Mouse (Mus musculus) myocyte (in vitro differentiated cells): Measurements from ENCODE around the gene Coro2a. TPM values are rescaled to one million over a fixed set of nuclear protein-coding genes. Genes with fewer than 3 reads are reported as not detected.

Experiments
- H3K27me3 ChIP-seq: one replicate; pipeline ENCODE4 v1.6.1; 2011; ENCODE audit not compliant: control insufficient read depth, insufficient read depth, insufficient read length
- H3K36me3 ChIP-seq: one replicate; pipeline ENCODE4 v1.6.1; 2011; ENCODE audit not compliant: control insufficient read depth, insufficient read depth
- H3K4me2 ChIP-seq: one replicate; pipeline ENCODE4 v1.6.1; 2011; ENCODE audit warnings: low read depth, control low read depth
- H3K4me3 ChIP-seq: one replicate; pipeline ENCODE4 v1.5.1; 2011; ENCODE audit warnings: mild to moderate bottlenecking, control low read depth, moderate library complexity
- H3K79me2 ChIP-seq: one replicate; pipeline ENCODE4 v1.6.1; 2011; ENCODE audit not compliant: control insufficient read depth, insufficient read depth
- H3ac ChIP-seq: one replicate; pipeline ENCODE4 v1.6.1; 2011; ENCODE audit not compliant: control insufficient read depth, insufficient read length
- CEBPB ChIP-seq: IDR thresholded peaks from 2 replicates; pipeline ENCODE4 v1.6.1; 2011; ENCODE audit warnings: mild to moderate bottlenecking, moderate library complexity; ENCODE audit not compliant: poor library complexity, insufficient read depth, severe bottlenecking
- E2F4 ChIP-seq: IDR thresholded peaks from one replicate; pipeline ENCODE4 v1.6.1; 2011; ENCODE audit warnings: mild to moderate bottlenecking, control low read depth, moderate library complexity; ENCODE audit not compliant: insufficient read depth
- MAX ChIP-seq: IDR thresholded peaks from one replicate; pipeline ENCODE4 v1.6.1; 2011; ENCODE audit warnings: low read depth, mild to moderate bottlenecking, control low read depth
- MYOD1 ChIP-seq, 3 experiments: IDR thresholded peaks; one replicate each; pipeline ENCODE4 v1.6.1; 2011; ENCODE audit warnings: control low read depth in 2 of 3, low read depth in 2 of 3, mild to moderate bottlenecking in 2 of 3, moderate library complexity in 1 of 3; ENCODE audit not compliant: insufficient read length in 2 of 3, control insufficient read depth in 1 of 3
- MYOG ChIP-seq, 3 experiments: IDR thresholded peaks; one replicate each; pipeline ENCODE4 v1.6.1; 2011; ENCODE audit warnings: control low read depth in 2 of 3, low read depth in 2 of 3, mild to moderate bottlenecking in 2 of 3; ENCODE audit not compliant: insufficient read length in 2 of 3, control insufficient read depth in 1 of 3, insufficient read depth in 1 of 3
- POLR2A ChIP-seq: IDR thresholded peaks from one replicate; pipeline ENCODE4 v1.6.1; 2011; ENCODE audit warnings: low read depth, mild to moderate bottlenecking, control low read depth, moderate library complexity; ENCODE audit not compliant: insufficient read length
- POLR2AphosphoS2 ChIP-seq: IDR thresholded peaks from one replicate; pipeline ENCODE4 v1.6.1; 2011; ENCODE audit warnings: low read depth, control low read depth; ENCODE audit not compliant: insufficient read length
- REST ChIP-seq: IDR thresholded peaks from one replicate; pipeline ENCODE4 v1.6.1; 2011; ENCODE audit warnings: mild to moderate bottlenecking, control low read depth, moderate library complexity; ENCODE audit not compliant: insufficient read depth, insufficient read length
- SRF ChIP-seq: IDR thresholded peaks from one replicate; pipeline ENCODE4 v1.6.1; 2011; ENCODE audit warnings: low read depth; ENCODE audit not compliant: control insufficient read depth, insufficient read length
- TCF12 ChIP-seq: IDR thresholded peaks from one replicate; pipeline ENCODE4 v1.6.1; 2011; ENCODE audit warnings: mild to moderate bottlenecking, control low read depth; ENCODE audit not compliant: poor library complexity, insufficient read depth, severe bottlenecking
- TCF3 ChIP-seq: IDR thresholded peaks from one replicate; pipeline ENCODE4 v1.6.1; 2011; ENCODE audit warnings: low read depth, control low read depth; ENCODE audit not compliant: insufficient read length
- USF1 ChIP-seq: IDR thresholded peaks from one replicate; pipeline ENCODE4 v1.6.1; 2011; ENCODE audit warnings: low read depth, mild to moderate bottlenecking, control low read depth, moderate library complexity
- polyA plus RNA-seq: library from polyadenylated mRNA; unstranded; fragments of >200 nt; fragmentation: generic; extraction: Trizol; gene quantifications from one replicate; pipeline ENCODE4 v1.2.1, GENCODE M21; 2012; ENCODE audit warnings: missing spikeins

The Coro2a gene
- polyA plus RNA-seq, 1 experiment: 0.30 TPM

- TF ChIP-seq MYOD1 (IDR thresholded peaks at IDR 0.05; ENCODE audit: control insufficient read depth in 1 of 3, insufficient read length in 2 of 3, low read depth in 2 of 3) (no peak), TCF12 (no peak), MAX (no peak), MYOG (IDR thresholded peaks at IDR 0.05; ENCODE audit: control insufficient read depth in 1 of 3, insufficient read depth in 1 of 3, insufficient read length in 2 of 3, low read depth in 2 of 3) (no peak)
- no peak overlapping the region for H3K4me2 ChIP-seq
- H3K27me3 ChIP-seq: no peaks in the 10 kb centered on the region
- H3K79me2 ChIP-seq: no peaks in the 10 kb centered on the region
- no peaks in the 10 kb centered on the region for H3K36me3 ChIP-seq
- H3K4me3 ChIP-seq: no peak overlapping the region
- H3ac ChIP-seq: no peak overlapping the region
Observed at GRCm38 (mm10) chr4:46558672-46559667, 43.0 kb downstream of the Coro2a start.

- Histone ChIP-seq H3K79me2 (no peaks in the 10 kb centered on the region), H3ac (no peak overlapping the region), H3K4me3 (no peak overlapping the region), H3K36me3 (no peaks in the 10 kb centered on the region), H3K27me3 (no peaks in the 10 kb centered on the region), H3K4me2 (no peak overlapping the region)
- TF ChIP-seq MYOD1 (IDR thresholded peaks at IDR 0.05; ENCODE audit: control insufficient read depth in 1 of 3, insufficient read length in 2 of 3, low read depth in 2 of 3) (no peak), CEBPB (no peak), E2F4 (no peak), USF1 (no peak), MAX (no peak), TCF12 (no peak), POLR2AphosphoS2 (no peak), MYOG (IDR thresholded peaks at IDR 0.05; ENCODE audit: control insufficient read depth in 1 of 3, insufficient read depth in 1 of 3, insufficient read length in 2 of 3, low read depth in 2 of 3) (no peak), TCF3 (no peak), SRF (no peak), POLR2A (no peak), REST (no peak)
Observed at GRCm38 (mm10) chr4:46556933-46557332, 45.1 kb downstream of the Coro2a start.

- Histone ChIP-seq H3K4me3 (no peak overlapping the region), H3K4me2 (no peak overlapping the region)
Observed at GRCm38 (mm10) chr4:46555762-46556161, 46.2 kb downstream of the Coro2a start.

DNA sequence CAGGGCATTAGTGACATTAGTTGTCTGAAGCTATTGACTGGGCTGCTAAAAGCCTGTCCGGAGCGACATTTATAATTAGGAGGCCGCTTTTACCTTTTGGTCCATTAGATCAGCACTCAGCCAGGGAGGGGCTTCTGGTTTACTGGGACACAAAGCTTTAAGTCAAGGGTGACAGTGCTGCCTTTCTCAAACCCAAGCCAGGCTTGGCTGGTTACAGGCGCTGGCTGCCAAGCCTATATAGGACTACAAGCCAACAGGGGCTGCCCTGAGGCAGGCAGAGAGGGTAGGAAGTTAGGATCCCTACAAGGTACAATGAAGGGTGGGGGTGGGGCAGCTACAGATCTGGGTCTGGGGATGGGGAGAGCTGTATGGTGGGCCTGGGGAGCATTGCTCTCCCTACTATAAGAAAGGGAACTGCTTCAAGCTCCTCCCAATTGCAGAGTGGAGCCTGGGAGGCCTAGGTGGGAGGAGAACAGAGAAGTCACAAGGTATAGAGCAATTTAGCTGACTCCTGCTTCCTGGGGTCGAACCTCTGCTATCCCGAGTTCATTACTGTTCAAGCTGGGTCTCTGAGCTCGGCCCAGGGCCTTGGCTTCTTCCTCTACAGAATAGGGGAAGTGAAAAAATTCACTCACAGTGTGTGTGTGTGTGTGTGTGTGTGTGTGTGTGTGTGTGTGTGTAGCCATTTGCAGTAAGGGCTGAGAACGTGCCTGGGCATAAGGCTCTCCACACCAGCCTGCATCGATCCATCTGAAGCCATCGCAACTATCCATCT lies 47.5 kb downstream of the Coro2a start:
- Histone ChIP-seq H3K4me2 (no peak overlapping the region), H3K36me3 (no peaks in the 10 kb centered on the region), H3K4me3 (no peak overlapping the region), H3K27me3 (no peaks in the 10 kb centered on the region), H3K79me2 (no peaks in the 10 kb centered on the region), H3ac (no peak overlapping the region)
- TF ChIP-seq MYOG (IDR thresholded peaks at IDR 0.05; ENCODE audit: control insufficient read depth in 1 of 3, insufficient read depth in 1 of 3, insufficient read length in 2 of 3, low read depth in 2 of 3): no peak
- TF ChIP-seq TCF12: no peak
- TF ChIP-seq USF1: no peak
- no peak for TF ChIP-seq REST
- no peak for TF ChIP-seq MAX
- TF ChIP-seq TCF3: no peak
- no peak for TF ChIP-seq CEBPB
- no peak for TF ChIP-seq MYOD1 (IDR thresholded peaks at IDR 0.05; ENCODE audit: control insufficient read depth in 1 of 3, insufficient read length in 2 of 3, low read depth in 2 of 3)
- TF ChIP-seq SRF: no peak
- TF ChIP-seq E2F4: no peak
- TF ChIP-seq POLR2A: no peak

More at GRCm38 (mm10) chr4:46555762-46556161, 46.2 kb downstream of the Coro2a start:
- TF ChIP-seq MYOG (IDR thresholded peaks at IDR 0.05; ENCODE audit: control insufficient read depth in 1 of 3, insufficient read depth in 1 of 3, insufficient read length in 2 of 3, low read depth in 2 of 3): no peak
- no peak for TF ChIP-seq USF1
- no peak for TF ChIP-seq SRF
- no peak for TF ChIP-seq POLR2AphosphoS2
- TF ChIP-seq CEBPB: no peak
- TF ChIP-seq TCF3: no peak
- TF ChIP-seq E2F4: no peak
- no peak for TF ChIP-seq MAX
- TF ChIP-seq TCF12: no peak
- no peak for TF ChIP-seq POLR2A
- no peak for TF ChIP-seq MYOD1 (IDR thresholded peaks at IDR 0.05; ENCODE audit: control insufficient read depth in 1 of 3, insufficient read length in 2 of 3, low read depth in 2 of 3)
- TF ChIP-seq REST: no peak
- Histone ChIP-seq H3ac (no peak overlapping the region), H3K79me2 (no peaks in the 10 kb centered on the region), H3K27me3 (no peaks in the 10 kb centered on the region), H3K36me3 (no peaks in the 10 kb centered on the region)
